Mouse (Mus musculus): ENCODE data around the gene Ociad1.

The Ociad1 gene

GRCm38 (mm10) chr5:73339779-73340722 lies 47.5 kb downstream of the Ociad1 start:
- DNase-seq (ENCODE audit: low spot score), result no peak

- DNase-seq (ENCODE audit: low spot score), result no peak
Observed at GRCm38 (mm10) chr5:73340723-73341235, 48.2 kb downstream of the Ociad1 start, which contains the start of gene Ociad2. Gene Ociad2, minus strand, starts transcription at chr5:73341028.

GRCm38 (mm10) chr5:73342701-73343355 lies 50.2 kb downstream of the Ociad1 start:
- DNase-seq (ENCODE audit: low spot score), result no peak

- peak; percentile 68 for DNase-seq (ENCODE audit: low spot score)
Observed at GRCm38 (mm10) chr5:73344310-73344709, 51.7 kb downstream of the Ociad1 start.

DNA sequence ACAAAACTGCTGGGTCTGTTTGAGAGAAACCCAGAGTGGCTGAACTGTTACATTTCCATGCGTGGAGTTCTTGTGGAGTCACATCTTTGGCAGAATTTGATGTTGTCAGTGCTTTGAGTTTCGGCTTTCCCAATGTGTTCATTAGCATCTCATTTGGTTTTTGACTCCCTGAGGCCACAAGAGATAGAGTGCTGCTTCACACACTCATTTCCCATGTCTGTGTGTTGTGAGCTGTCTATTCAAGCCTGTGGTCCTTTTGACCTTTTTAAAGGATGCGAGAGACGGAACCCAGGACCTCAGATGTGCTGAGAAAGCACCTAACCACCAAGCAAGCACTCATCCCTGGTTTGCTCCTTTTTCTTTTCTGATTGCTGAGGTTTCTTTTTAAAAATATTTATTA lies 52.7 kb downstream of the Ociad1 start:
- no peak for DNase-seq (ENCODE audit: low spot score)

DNA sequence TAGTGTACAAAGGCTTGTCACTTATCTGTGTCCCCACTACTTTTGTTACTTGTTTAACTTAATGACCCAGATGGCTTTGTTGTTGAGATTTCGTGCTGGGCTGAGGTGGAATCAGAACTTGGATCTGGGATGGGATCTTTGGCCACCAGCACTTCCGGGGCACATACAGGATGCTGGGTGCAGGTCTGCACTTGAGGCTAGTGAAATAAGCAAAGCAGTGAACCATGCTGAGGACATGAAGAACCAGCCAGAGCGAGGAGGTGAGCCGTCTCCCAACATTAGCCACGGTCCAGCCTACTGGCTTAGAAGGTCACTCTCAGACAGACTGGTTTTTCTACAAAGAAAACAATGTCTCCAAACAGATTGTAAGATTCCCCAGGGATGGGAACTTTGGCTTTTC lies 56.9 kb downstream of the Ociad1 start:
- DNase-seq (ENCODE audit: low spot score), result no peak

GRCm38 (mm10) chr5:73351796-73352195 lies 59.2 kb downstream of the Ociad1 start:
- no peak for DNase-seq (ENCODE audit: low spot score)

DNA sequence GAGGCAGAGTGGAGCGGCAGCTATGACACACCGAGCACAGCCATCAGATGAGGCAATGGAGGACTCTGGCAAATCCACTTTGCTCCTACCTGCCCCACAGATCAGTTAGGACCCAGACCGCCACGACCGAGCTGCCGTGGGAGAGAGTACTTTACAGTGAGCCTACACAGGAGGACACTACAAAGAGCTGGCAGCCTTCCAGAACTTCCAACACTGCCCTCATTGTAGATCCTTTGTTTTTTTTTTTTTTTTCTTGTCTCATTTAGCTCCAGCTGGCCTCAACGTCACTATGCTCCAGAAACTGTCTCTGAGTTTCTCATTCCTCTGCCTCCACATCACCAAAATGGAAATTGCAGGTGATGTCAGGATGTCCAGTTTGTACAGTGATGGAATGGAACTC lies 60.9 kb downstream of the Ociad1 start:
- no peak for DNase-seq (ENCODE audit: low spot score)

- DNase-seq (ENCODE audit: low spot score), result no peak
Observed at GRCm38 (mm10) chr5:73353978-73354377, 61.4 kb downstream of the Ociad1 start.

- no peak for DNase-seq (ENCODE audit: low spot score)
Observed at GRCm38 (mm10) chr5:73355393-73355792, 62.8 kb downstream of the Ociad1 start.

DNA sequence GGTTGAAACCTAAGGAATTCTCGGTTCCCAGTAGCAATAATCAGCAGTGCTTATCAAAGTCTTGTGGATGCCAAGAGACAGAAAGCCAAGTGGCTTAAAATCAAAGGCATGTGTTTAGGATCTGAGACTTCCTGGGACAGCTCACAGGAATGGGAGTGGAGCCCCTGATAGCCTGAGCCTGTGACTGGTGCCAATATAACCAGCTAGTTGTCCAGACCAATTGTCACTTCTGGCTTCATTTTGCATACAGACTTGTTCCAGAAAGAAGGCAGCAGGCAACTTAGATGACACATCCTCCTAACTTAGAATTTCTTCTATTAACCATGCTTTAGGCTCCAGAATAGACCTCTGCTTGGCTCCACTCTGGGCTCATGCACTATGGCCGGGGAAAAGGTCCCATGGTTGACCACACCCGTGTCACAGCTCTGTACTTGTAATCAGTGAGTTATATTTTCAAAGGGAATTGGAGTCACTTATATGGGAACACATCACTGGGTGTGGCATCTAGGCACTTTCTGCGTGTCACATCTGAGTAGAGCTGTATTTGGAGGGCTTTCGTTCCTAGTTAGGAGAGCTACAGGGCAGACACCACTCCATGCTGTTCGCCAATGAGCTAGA lies 66.7 kb downstream of the Ociad1 start:
- DNase-seq (ENCODE audit: low spot score), result no peak

GRCm38 (mm10) chr5:73359752-73360141 lies 67.2 kb downstream of the Ociad1 start:
- no peak for DNase-seq (ENCODE audit: low spot score)

GRCm38 (mm10) chr5:73360240-73360639 lies 67.7 kb downstream of the Ociad1 start:
- DNase-seq (ENCODE audit: low spot score), result no peak

DNA sequence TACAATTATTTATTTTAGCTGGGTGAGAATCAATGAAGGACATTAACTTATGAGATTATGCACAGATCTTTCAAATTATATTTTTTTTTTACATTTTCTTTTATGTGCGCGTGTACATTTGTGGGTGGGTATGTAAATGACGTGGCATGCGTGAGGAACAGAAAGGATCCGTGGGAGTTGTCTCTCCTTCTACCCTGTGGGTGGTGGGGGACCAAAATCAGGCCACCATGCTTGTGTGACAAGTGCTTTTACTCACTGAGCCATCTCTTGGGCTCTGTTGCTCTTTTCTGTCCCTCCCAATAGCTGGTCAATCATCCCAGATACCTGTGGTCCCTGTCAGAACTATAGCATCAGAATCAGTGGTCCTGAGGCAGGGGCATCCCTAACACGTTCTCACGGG lies 69.8 kb downstream of the Ociad1 start:
- DNase-seq (ENCODE audit: low spot score), result no peak

- DNase-seq (ENCODE audit: low spot score), result no peak
Observed at GRCm38 (mm10) chr5:73362791-73363190, 70.2 kb downstream of the Ociad1 start.
